ENCODE assay signal across 14 mouse cellular contexts in the genomic region with DNA sequence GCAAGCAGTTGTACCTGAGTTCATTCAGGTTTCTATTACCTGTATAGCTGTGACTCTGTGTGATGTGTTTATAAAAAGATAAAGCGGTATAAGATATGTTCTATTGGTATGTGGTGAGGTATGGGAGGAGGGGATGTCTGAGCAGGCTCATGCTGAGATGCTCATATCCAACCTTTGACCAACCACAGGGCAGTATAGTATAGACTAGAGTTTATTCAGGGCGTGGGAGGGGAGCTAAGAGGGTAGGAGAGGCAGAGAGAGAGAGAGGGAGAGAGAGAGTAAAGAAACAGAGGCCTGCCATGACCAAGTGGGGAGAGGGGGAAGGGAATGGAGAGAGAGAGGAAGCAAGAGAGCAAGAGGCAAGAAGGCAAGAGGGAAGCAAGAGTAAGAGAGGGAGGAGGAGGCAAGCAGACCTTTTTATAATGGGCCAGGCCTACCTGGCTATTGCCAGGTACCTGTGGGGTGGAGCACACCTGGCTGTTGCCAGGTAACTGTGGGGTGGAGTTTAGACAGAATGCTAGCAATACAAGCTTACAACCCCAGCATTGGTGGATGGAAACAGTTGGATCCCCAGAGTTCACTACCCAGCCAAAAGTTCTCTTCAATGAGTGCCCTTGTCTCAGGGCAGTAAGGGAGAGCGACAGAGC.
DNase-seq lines count a peak whose midpoint lies in the region; ATAC-seq lines count a peak whose summit lies in the region.
"Had no signal": no experiment of that assay in that cellular context is flagged by ENCODE, and none has a peak within 500 bp of the region (broad histone marks: within the 10 kb centered on the region; RNA-seq: fewer than 3 reads in every experiment).

No protein-coding gene starts in this region.

- no peak overlapping the region for H3K4me2 ChIP-seq in forebrain, embryonic 16.5 days (ENCODE audit: low read length)
- no peak overlapping the region for H3K4me2 ChIP-seq in kidney, embryonic 14.5 days (replicated peaks; ENCODE audit: low read depth, low read length)
- H3K4me2 ChIP-seq: liver, embryonic 12.5 days; midbrain, embryonic 15.5 days had no signal

- intact Hi-C loops in left cerebral cortex, postnatal 25 days (cut with DNase I): no loop called here

- no peak overlapping the region for H3K4me3 ChIP-seq in forebrain, embryonic 10.5 days
- H3K4me3 ChIP-seq in forebrain, embryonic 16.5 days (replicated peaks; ENCODE audit: low read length): no peak overlapping the region
- H3K4me3 ChIP-seq in kidney, embryonic 14.5 days (ENCODE audit: low read length): no peak overlapping the region
- H3K4me3 ChIP-seq in embryonic facial prominence, embryonic 10.5 days: no peak overlapping the region
- H3K4me3 ChIP-seq: liver, embryonic 12.5 days; midbrain, embryonic 15.5 days had no signal

- no peak overlapping the region for H3K9ac ChIP-seq in forebrain, embryonic 16.5 days (replicated peaks; ENCODE audit: low read depth, low read length)
- no peak overlapping the region for H3K9ac ChIP-seq in kidney, embryonic 14.5 days (ENCODE audit: low read depth, low read length)
- H3K9ac ChIP-seq: liver, embryonic 12.5 days; midbrain, embryonic 15.5 days had no signal

- WGBS in forebrain, embryonic 10.5 days: 84% methylated on average over 3 of the region's 3 CpGs
- 83% methylated on average over 3 of the region's 3 CpGs for WGBS in forebrain, embryonic 16.5 days
- 79% methylated on average over 3 of the region's 3 CpGs for WGBS in kidney, embryonic 14.5 days
- WGBS in embryonic facial prominence, embryonic 10.5 days: 78% methylated on average over 3 of the region's 3 CpGs
- 51% methylated on average over 3 of the region's 3 CpGs for WGBS in large intestine, adult 2 months

- H3K36me3 ChIP-seq in forebrain, embryonic 10.5 days (replicated peaks): no peaks in the 10 kb centered on the region
- no peaks in the 10 kb centered on the region for H3K36me3 ChIP-seq in forebrain, embryonic 16.5 days (ENCODE audit: control insufficient read depth, insufficient read depth)
- H3K36me3 ChIP-seq in kidney, embryonic 14.5 days (ENCODE audit: control insufficient read depth, insufficient read depth, low read length): no peaks in the 10 kb centered on the region
- no peaks in the 10 kb centered on the region for H3K36me3 ChIP-seq in embryonic facial prominence, embryonic 10.5 days (replicated peaks)
- H3K36me3 ChIP-seq: liver, embryonic 12.5 days; midbrain, embryonic 15.5 days had no signal

- 0 out of 2 replicates have a peak overlapping the region, but pooled peaks have one; percentile 25 for H3K27ac ChIP-seq in forebrain, embryonic 10.5 days
- H3K27ac ChIP-seq in forebrain, embryonic 16.5 days (ENCODE audit: low read length): no peak overlapping the region
- peak overlapping the region; percentile 59; the same call in 1 of the 2 replicates for H3K27ac ChIP-seq in kidney, embryonic 14.5 days (ENCODE audit: low read depth, low read length)
- H3K27ac ChIP-seq in embryonic facial prominence, embryonic 10.5 days (replicated peaks): peak overlapping the region; percentile 52
- H3K27ac ChIP-seq: liver, embryonic 12.5 days; midbrain, embryonic 15.5 days had no signal

- no peaks in the 10 kb centered on the region for H3K27me3 ChIP-seq in forebrain, embryonic 10.5 days (ENCODE audit: poor library complexity, severe bottlenecking)
- H3K27me3 ChIP-seq in forebrain, embryonic 16.5 days (replicated peaks; ENCODE audit: control insufficient read depth, insufficient read depth, low read length): no peaks in the 10 kb centered on the region
- no peaks in the 10 kb centered on the region for H3K27me3 ChIP-seq in kidney, embryonic 14.5 days (ENCODE audit: control insufficient read depth, insufficient read depth, low read length)
- no peaks in the 10 kb centered on the region for H3K27me3 ChIP-seq in embryonic facial prominence, embryonic 10.5 days (replicated peaks; ENCODE audit: low read depth, poor library complexity, severe bottlenecking)
- H3K27me3 ChIP-seq: liver, embryonic 12.5 days; midbrain, embryonic 15.5 days had no signal

- no peak for DNase-seq in forebrain, embryonic 10.5 days (ENCODE audit: extremely low spot score, low spot score)
- no peak for DNase-seq in kidney, adult 9 months
- no peak for DNase-seq in embryonic facial prominence, embryonic 10.5 days (ENCODE audit: low spot score)
- peak; percentile 29 for DNase-seq in large intestine, adult 2 months (ENCODE audit: low read depth, low spot score)
- no peak for DNase-seq in left cerebral cortex, postnatal 25 days (ENCODE audit: low spot score in 2 of 2)
- no peak for DNase-seq in spleen, adult 12 weeks (ENCODE audit: low spot score)
- DNase-seq: cerebellum, adult 8-10 months; gastrocnemius, postnatal 36 days; right cerebral cortex, postnatal 25 days; thymus, postnatal 36 days had no signal

- no peak for ATAC-seq in forebrain, embryonic 16.5 days
- no peak for ATAC-seq in kidney, embryonic 14.5 days (ENCODE audit: low FRiP score, low TSS enrichment)
- ATAC-seq: midbrain, embryonic 15.5 days had no signal

- no peaks in the 10 kb centered on the region for H3K9me3 ChIP-seq in forebrain, embryonic 10.5 days
- H3K9me3 ChIP-seq in forebrain, embryonic 16.5 days (ENCODE audit: control insufficient read depth, low read length): no peaks in the 10 kb centered on the region
- no peaks in the 10 kb centered on the region for H3K9me3 ChIP-seq in kidney, embryonic 14.5 days (ENCODE audit: control insufficient read depth, low read length)
- no peaks in the 10 kb centered on the region for H3K9me3 ChIP-seq in embryonic facial prominence, embryonic 10.5 days
- H3K9me3 ChIP-seq: liver, embryonic 12.5 days; midbrain, embryonic 15.5 days had no signal

- peaks cover 10% of the 10 kb centered on the region; the same call in 1 of the 2 replicates for H3K4me1 ChIP-seq in forebrain, embryonic 10.5 days
- no peaks in the 10 kb centered on the region for H3K4me1 ChIP-seq in forebrain, embryonic 16.5 days (replicated peaks; ENCODE audit: control insufficient read depth, insufficient read depth, low read length)
- peaks cover 16% of the 10 kb centered on the region for H3K4me1 ChIP-seq in kidney, embryonic 14.5 days (ENCODE audit: control insufficient read depth, insufficient read depth, low read length)
- H3K4me1 ChIP-seq in embryonic facial prominence, embryonic 10.5 days: peaks cover 21% of the 10 kb centered on the region
- H3K4me1 ChIP-seq: liver, embryonic 12.5 days; midbrain, embryonic 15.5 days had no signal
